In the genomic region with DNA sequence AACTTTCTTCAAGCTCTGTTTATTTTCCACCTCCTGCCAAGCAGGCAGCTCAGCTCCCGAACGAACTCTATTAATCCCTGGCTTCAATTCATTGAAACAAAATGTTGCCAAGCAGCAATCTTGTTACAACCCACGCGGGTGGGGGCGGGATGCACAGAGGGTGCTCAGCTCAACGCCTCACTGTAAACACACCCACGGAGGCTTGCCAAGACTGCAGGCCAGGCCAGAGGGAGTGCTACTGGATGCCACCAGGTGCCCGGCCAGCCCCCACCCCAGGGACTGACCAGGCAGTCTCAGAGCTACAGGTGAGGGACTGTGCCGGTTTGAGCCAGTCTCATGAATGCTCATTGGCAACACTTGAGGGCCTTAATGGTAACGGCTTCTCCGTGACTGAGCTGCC, we compare ENCODE assay signal across 9 mouse cellular contexts. TPM values are rescaled to one million over a fixed set of nuclear protein-coding genes. Genes with fewer than 3 reads are reported as not detected.
DNase-seq lines count a peak whose midpoint lies in the region; ATAC-seq and TF ChIP-seq lines count a peak whose summit lies in the region.
"Had no signal": no experiment of that assay in that cellular context is flagged by ENCODE, and none has a peak within 500 bp of the region (broad histone marks: within the 10 kb centered on the region; RNA-seq: fewer than 3 reads in every experiment).

No protein-coding gene starts in this region.

- 32% methylated on average over 11 of the region's 11 CpGs for WGBS in forebrain, embryonic 13.5 days
- WGBS in forebrain, embryonic 11.5 days = 46% methylated on average over 11 of the region's 11 CpGs
- 3% methylated on average over 11 of the region's 11 CpGs for WGBS in cerebellum, adult 2 months
- WGBS in kidney, adult 2 months = 31% methylated on average over 11 of the region's 11 CpGs

- H3K27me3 ChIP-seq in forebrain, embryonic 13.5 days = no peaks in the 10 kb centered on the region
- no peaks in the 10 kb centered on the region for H3K27me3 ChIP-seq in forebrain, embryonic 11.5 days (ENCODE audit: control insufficient read depth, insufficient read depth, low read length)
- H3K27me3 ChIP-seq in cerebellum, adult 2 months (ENCODE audit: control insufficient read depth, insufficient read depth, low read length) = no peaks in the 10 kb centered on the region
- no peaks in the 10 kb centered on the region for H3K27me3 ChIP-seq in kidney, adult 2 months (replicated peaks; ENCODE audit: control insufficient read depth, insufficient read depth, low read length)

- ATAC-seq in forebrain, embryonic 13.5 days = 0 out of 2 replicates have a peak, but pooled peaks have one; percentile 45
- ATAC-seq in forebrain, embryonic 11.5 days (replicated peaks; ENCODE audit: low FRiP score) = no peak

- H3K9ac ChIP-seq in forebrain, embryonic 13.5 days = no peak overlapping the region
- no peak overlapping the region for H3K9ac ChIP-seq in forebrain, embryonic 11.5 days (ENCODE audit: low read length)

- no peak overlapping the region for H3K27ac ChIP-seq in forebrain, embryonic 13.5 days
- no peak overlapping the region for H3K27ac ChIP-seq in forebrain, embryonic 11.5 days (ENCODE audit: low read depth, low read length)
- H3K27ac ChIP-seq in cerebellum, adult 2 months (ENCODE audit: insufficient read depth, low read length) = peak overlapping the region; percentile 55; the same call in 1 of the 2 replicates
- H3K27ac ChIP-seq in kidney, adult 2 months (ENCODE audit: insufficient read depth, low read depth, low read length) = no peak overlapping the region; the same call in 1 of the 2 replicates

- no peak for DNase-seq in forebrain, embryonic 11.5 days (ENCODE audit: low spot score)
- peak; percentile 75 to 81 for DNase-seq in cerebellum, adult 2 months
- DNase-seq in kidney, adult 2 months = peak; percentile 72
- peak; percentile 64 to 89 for DNase-seq in left cerebral cortex, adult 8-10 months (ENCODE audit: low spot score in 2 of 2)
- peak; percentile 83 to 88 for DNase-seq in right cerebral cortex, postnatal 10 days (ENCODE audit: low spot score in 2 of 2)
- no peak for DNase-seq in gastrocnemius, postnatal 10 days
- DNase-seq in urinary bladder, adult 2 months (ENCODE audit: low spot score) = no peak

- no peak overlapping the region for H3K4me3 ChIP-seq in forebrain, embryonic 13.5 days
- no peak overlapping the region for H3K4me3 ChIP-seq in forebrain, embryonic 11.5 days (ENCODE audit: low read depth, low read length)
- no peak overlapping the region for H3K4me3 ChIP-seq in cerebellum, adult 2 months (replicated peaks; ENCODE audit: insufficient read depth, low read depth, low read length)
- H3K4me3 ChIP-seq in kidney, adult 2 months (ENCODE audit: insufficient read depth, low read depth, low read length) = no peak overlapping the region

- no peak for TF ChIP-seq POLR2A in cerebellum, adult 2 months (IDR thresholded peaks at IDR 0.05; ENCODE audit: borderline replicate concordance, insufficient read depth, low read length)
- no peak for TF ChIP-seq POLR2A in kidney, adult 2 months (IDR thresholded peaks at IDR 0.05; ENCODE audit: low read depth, low read length)

- H3K36me3 ChIP-seq in forebrain, embryonic 13.5 days (ENCODE audit: poor library complexity, severe bottlenecking) = no peaks in the 10 kb centered on the region
- H3K36me3 ChIP-seq in forebrain, embryonic 11.5 days (ENCODE audit: control insufficient read depth, insufficient read depth, low read length) = no peaks in the 10 kb centered on the region
- no peaks in the 10 kb centered on the region for H3K36me3 ChIP-seq in kidney, adult 2 months (ENCODE audit: control insufficient read depth, insufficient read depth, low read length)

- H3K4me1 ChIP-seq in forebrain, embryonic 13.5 days = peaks cover 16% of the 10 kb centered on the region
- no peaks in the 10 kb centered on the region for H3K4me1 ChIP-seq in forebrain, embryonic 11.5 days (replicated peaks; ENCODE audit: control insufficient read depth, insufficient read depth, low read length)
- peaks cover 31% of the 10 kb centered on the region for H3K4me1 ChIP-seq in cerebellum, adult 2 months (ENCODE audit: control insufficient read depth, insufficient read depth, low read length)
- no peaks in the 10 kb centered on the region for H3K4me1 ChIP-seq in kidney, adult 2 months (ENCODE audit: control insufficient read depth, insufficient read depth, low read length)

- H3K9me3 ChIP-seq in forebrain, embryonic 13.5 days (replicated peaks) = no peaks in the 10 kb centered on the region
- no peaks in the 10 kb centered on the region for H3K9me3 ChIP-seq in forebrain, embryonic 11.5 days (ENCODE audit: control insufficient read depth, low read length)

- H3K4me2 ChIP-seq in forebrain, embryonic 13.5 days = no peak overlapping the region
- H3K4me2 ChIP-seq in forebrain, embryonic 11.5 days (ENCODE audit: low read depth, low read length, severe bottlenecking) = no peak overlapping the region

- no peak for TF ChIP-seq CTCF in cerebellum, adult 2 months (IDR thresholded peaks at IDR 0.05; ENCODE audit: borderline replicate concordance, insufficient read depth, low read depth, low read length)
- TF ChIP-seq CTCF in kidney, adult 2 months (conservative IDR thresholded peaks at IDR 0.05; ENCODE audit: insufficient read depth, insufficient read length, low read depth, low read length) = no peak

RNA-seq across cellular contexts. Expression of a gene that starts 50.9 kb away (rescaled TPM):
- 15.1 and 15.5 TPM in 2 replicates for polyA plus RNA-seq in forebrain, embryonic 13.5 days (2015; fragmentation: Nextera tagmentation; extraction: Ambion mirVana)
- 2.4 and 2.5 TPM in 2 replicates for polyA plus RNA-seq in forebrain, embryonic 11.5 days (2014; fragmentation: Nextera tagmentation; extraction: Ambion mirVana)
- polyA plus RNA-seq in cerebellum, adult 2 months (2012; rRNA removed) = 217 and 230 TPM in 2 replicates
- 0.84 TPM in 2 replicates for polyA plus RNA-seq in kidney, adult 2 months (2012; rRNA removed)
- 100 to 1,000 TPM; 564 to 646 (median 592) TPM for total RNA-seq in left cerebral cortex, adult 8-10 months (2022)
- total RNA-seq in gastrocnemius, postnatal 10 days (2021) = under 1 TPM; 0.82 to 0.84 TPM
- 0.19 and 0.43 TPM in 2 replicates for polyA plus RNA-seq in urinary bladder, adult 2 months (2012; rRNA removed)
- polyA plus RNA-seq: C2C12 had no signal

Comparison
In these comparisons a context has a peak if more than half of its experiments do, and no peak if none do; other contexts are left out.
1. DNase-seq: peak in cerebellum, adult 2 months (2 of 2), kidney, adult 2 months (single experiment), left cerebral cortex, adult 8-10 months (2 of 2) and right cerebral cortex, postnatal 10 days (2 of 2); none in forebrain, embryonic 11.5 days (single experiment), gastrocnemius, postnatal 10 days (single experiment) and urinary bladder, adult 2 months (single experiment).
2. RNA of a gene that starts 50.9 kb away (polyA plus RNA-seq): 217 to 230 TPM in cerebellum, adult 2 months; 15.1 to 15.5 TPM in forebrain, embryonic 13.5 days, 2.4 to 2.5 TPM in forebrain, embryonic 11.5 days, 0.84 TPM in kidney, adult 2 months and 0.19 to 0.43 TPM in urinary bladder, adult 2 months; every median in the first group is over 10 times any median in the second.